Mouse (Mus musculus): ENCODE measurements at regions not wholly inside any gene's neighbourhood (a gene's known extent, or its start where the extent isn't known, plus 50 kb on each side); places are given as distances from the start of the nearest gene placed in this dataset.

DNA sequence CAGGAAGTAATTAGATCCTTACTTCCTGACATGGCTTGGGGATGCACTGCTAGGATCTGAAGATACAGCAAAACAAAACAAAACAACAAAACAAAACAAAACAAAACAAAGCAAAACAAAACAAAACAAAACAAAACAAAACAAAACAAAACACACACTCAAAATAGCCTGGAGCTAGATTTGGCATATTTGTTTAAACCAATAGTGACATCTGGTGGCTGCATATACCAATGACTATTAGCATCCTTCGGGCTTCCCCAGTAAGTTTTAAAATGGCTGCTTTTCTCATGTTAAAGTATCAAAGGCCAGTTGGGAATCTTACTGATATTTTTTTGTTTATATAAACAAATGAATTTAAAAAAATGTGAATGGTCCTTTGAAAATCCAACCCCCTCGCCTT is 52.9 kb upstream of the Ica1 start:
- peak; percentile 20 to 47 for DNase-seq (ENCODE audit: low spot score in 2 of 2)
- intact Hi-C loops (cut with DNase I), result loop anchor here (10.0 kb wide), 1 partner anchor 556 kb away; no protein-coding TSS in a partner anchor

DNA sequence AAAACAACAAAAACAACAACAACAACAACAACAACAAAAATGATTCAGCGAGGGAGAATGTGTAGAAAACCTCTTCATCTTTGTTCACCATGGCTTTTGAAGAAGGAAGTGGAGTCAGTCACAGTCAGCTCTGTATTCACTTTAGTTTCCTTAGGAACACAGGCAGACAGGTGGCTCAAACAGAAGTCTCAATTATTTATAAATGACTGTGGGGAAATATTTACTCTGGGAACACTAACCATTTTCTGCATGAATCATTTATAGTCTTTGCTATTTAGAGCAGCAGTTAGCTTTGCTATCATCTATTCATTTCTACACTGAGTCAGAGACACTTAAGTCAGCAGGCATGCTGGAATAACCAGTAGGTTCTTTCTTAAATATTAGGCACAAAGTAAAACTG is 54.6 kb upstream of the Ica1 start:
- peak; percentile 6 to 37 for DNase-seq (ENCODE audit: low spot score in 2 of 2)
- intact Hi-C loops (cut with DNase I), result loop anchor here (10.0 kb wide), 1 partner anchor 558 kb away; no protein-coding TSS in a partner anchor

DNA sequence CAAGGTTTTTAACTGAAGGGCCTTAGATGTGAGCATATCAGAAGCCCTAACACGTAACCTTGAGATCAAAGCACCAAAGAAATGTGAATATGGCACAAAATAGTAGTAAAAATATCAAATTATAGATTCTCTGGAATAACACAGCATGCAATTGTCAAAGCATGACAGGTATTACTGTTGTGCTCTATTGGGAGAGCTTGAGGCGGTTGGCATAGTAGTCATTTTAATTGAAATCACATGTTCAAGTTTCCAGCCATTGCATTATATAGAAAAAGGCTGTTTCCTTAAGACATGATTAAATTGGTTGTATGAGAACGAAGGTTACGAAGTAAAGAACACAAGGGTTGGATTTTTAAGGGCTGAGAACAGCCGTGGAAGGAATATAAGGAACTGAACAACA is 75.4 kb upstream of the Ica1 start:
- no peak for DNase-seq (ENCODE audit: low spot score in 2 of 2)

DNA sequence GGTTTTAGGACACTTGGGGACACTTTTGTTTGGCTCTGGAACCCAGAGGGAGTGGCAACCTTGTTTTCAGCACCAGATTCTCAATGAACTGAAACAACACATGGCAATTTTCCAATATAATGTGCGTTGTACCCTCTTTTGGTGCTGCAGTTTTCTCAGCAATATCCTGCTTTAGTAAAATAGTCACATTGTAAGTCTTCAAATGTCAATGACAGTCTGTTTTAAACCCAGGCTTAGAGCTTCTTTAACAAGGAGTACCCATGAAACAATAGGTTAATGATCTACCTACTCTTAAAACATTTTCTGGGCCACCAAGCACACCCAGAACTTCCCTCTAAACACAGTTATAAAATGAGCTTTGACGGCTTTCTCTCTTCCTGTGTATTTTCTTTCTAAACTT is 82.3 kb upstream of the Ica1 start:
- DNase-seq (ENCODE audit: low spot score in 2 of 2), result no peak
- intact Hi-C loops (cut with DNase I), result no loop called here

More for the DNA sequence above, 75.4 kb upstream of the Ica1 start:
- intact Hi-C loops (cut with DNase I), result no loop called here

DNA sequence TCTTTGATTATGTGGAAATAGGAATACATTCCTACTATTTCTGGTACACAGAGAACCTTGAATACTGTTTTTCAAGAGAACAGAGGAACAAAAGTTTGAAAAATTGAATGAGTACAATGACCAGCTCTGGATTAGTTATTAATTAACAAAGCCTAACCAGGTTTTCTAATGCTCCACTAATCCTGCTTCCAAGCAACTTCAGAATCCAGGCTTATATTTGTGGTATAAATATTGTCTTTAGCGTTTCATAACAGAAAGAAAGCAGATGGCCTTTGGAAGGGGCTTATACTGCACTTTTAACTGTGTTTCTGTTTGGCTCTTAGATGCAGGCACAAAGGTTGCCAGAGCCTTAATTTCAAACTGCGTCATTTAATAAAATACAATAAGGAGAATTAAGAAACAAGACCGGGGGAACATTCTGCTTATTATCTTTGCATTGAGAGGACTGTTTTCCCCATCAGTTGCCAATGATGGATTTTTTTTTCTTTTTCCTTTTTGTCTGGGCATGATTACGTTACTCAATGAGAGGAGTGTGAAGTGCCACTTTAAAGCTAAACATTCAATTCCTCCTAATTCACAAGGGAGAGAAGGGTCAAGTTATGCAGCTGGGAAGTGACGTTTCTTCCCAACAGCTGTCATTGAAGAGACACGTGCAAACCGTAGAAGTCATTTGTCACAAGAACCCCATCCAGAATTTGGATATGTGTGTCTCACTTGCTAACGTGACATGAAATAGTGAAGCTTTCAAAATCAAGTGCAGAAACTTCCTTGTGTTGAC is 84.2 kb upstream of the Nxph1 start:
- intact Hi-C loops (cut with DNase I), result no loop called here
- no peak for DNase-seq (ENCODE audit: low spot score in 2 of 2)

DNA sequence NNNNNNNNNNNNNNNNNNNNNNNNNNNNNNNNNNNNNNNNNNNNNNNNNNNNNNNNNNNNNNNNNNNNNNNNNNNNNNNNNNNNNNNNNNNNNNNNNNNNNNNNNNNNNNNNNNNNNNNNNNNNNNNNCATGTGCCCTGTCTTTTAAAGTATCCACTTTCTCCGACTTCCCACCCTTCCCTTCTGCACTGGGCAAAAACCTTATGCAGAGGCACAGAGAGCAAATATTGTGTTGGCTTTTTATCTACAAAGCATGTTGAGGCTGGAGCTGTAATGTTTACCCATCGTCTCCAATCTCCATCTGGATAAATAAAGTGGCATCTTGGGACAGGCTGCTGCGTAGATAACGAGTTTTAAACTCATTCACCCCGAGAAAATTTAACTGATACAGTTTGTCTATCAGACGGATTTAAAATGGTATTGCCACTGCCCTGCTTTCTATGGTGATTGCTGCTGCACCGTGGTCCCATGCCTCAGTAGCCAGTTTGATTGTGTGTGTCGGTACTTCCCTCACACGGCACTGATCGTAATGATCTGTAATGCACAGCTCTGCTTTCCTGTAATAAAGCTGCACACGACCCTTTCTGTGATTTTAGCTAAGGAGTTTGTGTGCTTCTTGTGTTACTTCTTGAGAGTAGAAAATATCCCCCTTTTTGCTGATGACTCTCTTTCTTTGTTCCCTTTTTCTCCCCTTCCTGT is 70.7 kb upstream of the Nxph1 start:
- no peak for DNase-seq (ENCODE audit: low spot score in 2 of 2)
- intact Hi-C loops (cut with DNase I), result no loop called here

DNA sequence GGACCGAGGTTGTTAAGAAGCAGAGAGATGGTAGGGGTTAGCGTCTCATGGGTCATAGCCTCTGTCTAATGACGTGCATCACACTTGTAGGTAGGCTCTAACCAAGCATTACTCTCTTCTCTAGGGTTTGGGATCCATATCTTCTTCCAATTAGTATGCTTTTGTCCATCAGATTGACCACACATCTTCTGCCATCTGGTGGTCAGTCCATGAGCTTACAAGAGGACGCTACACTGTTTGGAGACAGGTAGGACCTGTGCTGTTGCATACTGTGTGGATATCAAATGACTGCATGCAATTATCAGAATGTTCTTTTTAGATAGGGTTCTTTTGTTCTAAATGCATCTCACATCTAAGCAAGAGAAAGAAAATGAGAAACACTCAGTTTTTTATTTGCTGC is 54.6 kb upstream of the Nxph1 start:
- intact Hi-C loops (cut with DNase I), result no loop called here
- no peak for DNase-seq (ENCODE audit: low spot score in 2 of 2)

DNA sequence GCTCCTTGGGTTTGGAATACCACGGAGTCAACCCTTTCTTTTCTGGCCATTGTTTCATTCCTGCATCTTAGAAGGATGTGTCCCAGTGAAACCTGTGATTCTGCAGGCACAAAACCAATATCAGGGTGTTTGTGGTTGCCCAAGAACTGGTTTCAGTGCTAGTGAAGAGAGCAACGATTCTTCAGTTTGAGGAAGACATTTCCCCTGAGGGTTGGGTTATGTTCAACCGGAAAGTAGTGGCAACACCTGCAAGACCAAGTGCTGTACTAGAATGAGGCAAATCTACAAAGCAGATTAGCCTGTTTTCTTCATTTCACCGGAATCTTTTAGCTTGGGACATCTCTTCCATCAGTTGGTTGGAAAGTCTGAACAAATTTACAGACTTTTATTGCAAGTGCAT is 52.1 kb upstream of the Nxph1 start:
- no peak for DNase-seq (ENCODE audit: low spot score in 2 of 2)
- intact Hi-C loops (cut with DNase I), result no loop called here

DNA sequence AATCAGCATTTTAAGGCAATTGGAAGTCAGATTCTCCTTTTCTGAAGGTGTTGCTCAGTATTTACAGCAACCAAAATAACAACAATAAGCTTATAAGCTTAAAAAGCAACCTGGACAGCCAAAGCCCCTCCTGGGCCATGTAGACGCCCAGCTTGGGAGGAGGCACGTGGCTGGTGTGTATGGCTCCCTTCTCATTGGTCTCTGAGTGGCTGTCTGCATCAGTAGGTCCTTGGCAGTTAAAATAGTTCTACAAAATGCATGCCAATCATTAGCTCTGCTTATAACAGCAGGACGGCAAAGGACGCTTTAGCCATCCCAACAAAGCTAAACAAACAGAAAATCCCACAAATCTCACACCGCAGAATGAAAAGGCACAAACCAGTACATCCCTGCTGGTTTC is 51.4 kb upstream of the Nxph1 start:
- DNase-seq (ENCODE audit: low spot score in 2 of 2), result no peak
- intact Hi-C loops (cut with DNase I), result no loop called here

DNA sequence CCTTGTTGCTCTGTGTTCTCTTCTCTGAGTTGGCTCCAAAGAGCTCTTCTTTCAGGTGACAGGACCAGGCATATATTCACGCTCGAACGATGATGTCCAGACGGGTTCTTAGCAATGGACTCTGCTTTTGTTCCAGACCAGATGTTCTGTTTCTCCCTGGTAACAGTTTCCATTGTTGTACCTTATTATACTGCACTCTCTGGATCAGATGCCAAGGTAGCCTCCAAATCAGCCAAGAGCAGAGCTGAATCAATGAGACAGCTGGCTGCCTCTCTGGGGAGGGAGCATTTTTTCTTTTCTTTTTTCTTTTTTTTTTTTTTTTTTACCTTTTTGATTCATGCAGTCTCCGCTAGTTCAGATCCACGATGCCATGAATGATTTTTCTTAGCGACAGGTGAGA is 50.9 kb upstream of the Nxph1 start:
- intact Hi-C loops (cut with DNase I), result no loop called here
- peak in 1 of 2 experiments; percentile 16 for DNase-seq (ENCODE audit: low spot score in 2 of 2)

DNA sequence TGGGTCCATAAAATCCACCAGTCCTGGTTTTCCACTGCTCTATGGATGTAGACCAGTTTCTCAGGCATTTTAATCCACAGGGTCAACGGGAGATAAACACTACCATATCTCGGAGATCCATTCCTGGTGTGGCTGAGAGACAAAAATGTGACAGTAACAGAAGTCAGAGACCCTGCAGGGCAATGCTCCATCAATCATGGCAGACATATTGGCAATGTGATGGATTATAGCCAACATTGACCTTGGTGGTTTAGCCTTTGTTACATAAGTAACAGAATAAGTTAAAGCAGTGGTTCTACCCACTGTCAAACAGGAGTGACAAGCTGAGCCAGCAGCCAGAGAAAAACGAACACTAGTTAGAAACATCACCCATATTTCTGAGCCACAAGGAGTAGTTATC is 50.0 kb upstream of the Nxph1 start:
- no peak for DNase-seq (ENCODE audit: low spot score in 2 of 2)
- intact Hi-C loops (cut with DNase I), result no loop called here

Measured in left cerebral cortex, postnatal 25 days (tissue).